Mouse (Mus musculus): ENCODE measurements around the gene Abca2.

- TF ChIP-seq CTCF (IDR thresholded peaks at IDR 0.05; ENCODE audit: insufficient read depth, low read depth, low read length) (no peak), POLR2A (IDR thresholded peaks at IDR 0.05; ENCODE audit: insufficient read depth, low read depth, low read length) (no peak)
Observed at GRCm38 (mm10) chr2:25396597-25396983, 31.9 kb upstream of the Abca2 start.

Measured in olfactory bulb, adult 2 months (tissue).